Mouse (Mus musculus) thymus, adult 2 months (tissue): ENCODE measurements around the gene Igdcc4. TPM values are rescaled to one million over a fixed set of nuclear protein-coding genes. Genes with fewer than 3 reads are reported as not detected.

Experiments
- DNase-seq: peaks from one replicate; pipeline ENCODE4 v3.0.0; 2021
- H3K27ac ChIP-seq: fragments of 200-500 bp; 2 replicates; pipeline ENCODE4 v1.5.1; 2012; ENCODE audit warnings: low read length, control low read depth; ENCODE audit not compliant: control insufficient read depth, insufficient read depth
- H3K27me3 ChIP-seq: fragments of 200-500 bp; 2 replicates; pipeline ENCODE4 v1.6.1; 2012; ENCODE audit warnings: mild to moderate bottlenecking, low read length, moderate library complexity, mixed read lengths; ENCODE audit not compliant: control insufficient read depth, insufficient read depth
- H3K36me3 ChIP-seq: fragments of 200-500 bp; 2 replicates; pipeline ENCODE4 v1.6.1; 2012; ENCODE audit warnings: mild to moderate bottlenecking, low read length, moderate library complexity; ENCODE audit not compliant: control insufficient read depth, insufficient read depth
- H3K4me1 ChIP-seq: fragments of 200-500 bp; replicated peaks from 2 replicates; pipeline ENCODE4 v1.6.1; 2012; ENCODE audit warnings: low read length; ENCODE audit not compliant: control insufficient read depth, insufficient read depth
- H3K4me3 ChIP-seq: fragments of 200-500 bp; 2 replicates; pipeline ENCODE4 v1.5.1; 2012; ENCODE audit warnings: mild to moderate bottlenecking, low read length, control low read depth, moderate library complexity; ENCODE audit not compliant: control insufficient read depth, insufficient read depth
- CTCF ChIP-seq: fragments of 200-500 bp; IDR thresholded peaks from 2 replicates; pipeline ENCODE4 v1.5.1; 2012; ENCODE audit warnings: mild to moderate bottlenecking, control low read depth, low read length, moderate library complexity, borderline replicate concordance; ENCODE audit not compliant: control insufficient read depth, poor library complexity, insufficient read depth; ENCODE audit errors: extremely low read depth
- POLR2A ChIP-seq: fragments of 200-500 bp; IDR thresholded peaks from 2 replicates; pipeline ENCODE4 v1.6.1; 2012; ENCODE audit warnings: mild to moderate bottlenecking, low read length, control low read depth, moderate library complexity; ENCODE audit not compliant: control insufficient read depth, poor library complexity, insufficient read depth; ENCODE audit errors: extremely low read depth
- WGBS: fragments of 180-500 bp; shearing (Covaris S2); methylation state at CpG from one replicate; pipeline ENCODE4 v1.1.7; 2018; 5-methylcytosine and 5-hydroxymethylcytosine counted together
- polyA plus RNA-seq: library from polyadenylated mRNA; depleted of rRNA; stranded (reverse); fragments of >200 nt; gene quantifications from 2 replicates; pipeline ENCODE4 v1.2.3, GENCODE M21; 2012

The Igdcc4 gene
- polyA plus RNA-seq, 1 experiment = 11.7 TPM

- no peak for DNase-seq
- H3K36me3 ChIP-seq = no peaks in the 10 kb centered on the region
- TF ChIP-seq POLR2A = no peak
- TF ChIP-seq CTCF = no peak
- H3K4me3 ChIP-seq = peak overlapping the region; percentile 7; the same call in 1 of the 2 replicates
- 57% methylated on average over 36 of the region's 36 CpGs for WGBS
- H3K4me1 ChIP-seq = peaks cover 5% of the 10 kb centered on the region; the same call in 1 of the 2 replicates
- peaks cover 2% of the 10 kb centered on the region; the same call in 1 of the 2 replicates for H3K27me3 ChIP-seq
- H3K27ac ChIP-seq = no peak overlapping the region
These were observed 1.3 kb downstream of the Igdcc4 start for GRCm38 (mm10) chr9:65102377-65103172.

- Histone ChIP-seq H3K27me3 (peaks cover 2% of the 10 kb centered on the region; the same call in 1 of the 2 replicates), H3K4me3 (no peak overlapping the region), H3K27ac (no peak overlapping the region), H3K4me1 (peaks cover 5% of the 10 kb centered on the region; the same call in 1 of the 2 replicates), H3K36me3 (no peaks in the 10 kb centered on the region)
- WGBS = 69% methylated on average over 8 of the region's 8 CpGs
- no peak for DNase-seq
- TF ChIP-seq CTCF = no peak
- no peak for TF ChIP-seq POLR2A
These were observed 2.0 kb downstream of the Igdcc4 start for GRCm38 (mm10) chr9:65103173-65103752.

- H3K27me3 ChIP-seq = no peaks in the 10 kb centered on the region; the same call in 1 of the 2 replicates
- no peak for DNase-seq
- H3K27ac ChIP-seq = no peak overlapping the region
- no peaks in the 10 kb centered on the region for H3K4me1 ChIP-seq
- WGBS = 89% methylated on average over 4 of the region's 4 CpGs
- no peak for TF ChIP-seq CTCF
- no peak for TF ChIP-seq POLR2A
- no peaks in the 10 kb centered on the region for H3K36me3 ChIP-seq
- H3K4me3 ChIP-seq = no peak overlapping the region
These were observed 5.5 kb downstream of the Igdcc4 start for GRCm38 (mm10) chr9:65106821-65107220.

GRCm38 (mm10) chr9:65107893-65108292 is 6.6 kb downstream of the Igdcc4 start:
- Histone ChIP-seq H3K27ac (no peak overlapping the region), H3K4me3 (no peak overlapping the region), H3K4me1 (no peaks in the 10 kb centered on the region), H3K27me3 (no peaks in the 10 kb centered on the region; the same call in 1 of the 2 replicates), H3K36me3 (no peaks in the 10 kb centered on the region)
- TF ChIP-seq CTCF = no peak
- no peak for TF ChIP-seq POLR2A
- DNase-seq = no peak
- 96% methylated on average over 1 of the region's 1 CpGs for WGBS

GRCm38 (mm10) chr9:65109132-65110072 is 8.1 kb downstream of the Igdcc4 start:
- no peak overlapping the region for H3K4me3 ChIP-seq
- no peak for DNase-seq
- no peak overlapping the region for H3K27ac ChIP-seq
- H3K27me3 ChIP-seq = no peaks in the 10 kb centered on the region; the same call in 1 of the 2 replicates
- 55% methylated on average over 24 of the region's 24 CpGs for WGBS
- H3K4me1 ChIP-seq = no peaks in the 10 kb centered on the region
- no peaks in the 10 kb centered on the region for H3K36me3 ChIP-seq
- no peak for TF ChIP-seq POLR2A
- no peak for TF ChIP-seq CTCF

GRCm38 (mm10) chr9:65111698-65112097 is 10.4 kb downstream of the Igdcc4 start:
- Histone ChIP-seq H3K4me1 (no peaks in the 10 kb centered on the region), H3K27me3 (no peaks in the 10 kb centered on the region; the same call in 1 of the 2 replicates), H3K36me3 (no peaks in the 10 kb centered on the region), H3K4me3 (no peak overlapping the region), H3K27ac (no peak overlapping the region)
- TF ChIP-seq POLR2A = no peak
- no peak for TF ChIP-seq CTCF
- no peak for DNase-seq
- WGBS = 96% methylated on average over 5 of the region's 5 CpGs
